Mouse (Mus musculus): ENCODE data around the gene Eif5.

Gene Eif5

DNA sequence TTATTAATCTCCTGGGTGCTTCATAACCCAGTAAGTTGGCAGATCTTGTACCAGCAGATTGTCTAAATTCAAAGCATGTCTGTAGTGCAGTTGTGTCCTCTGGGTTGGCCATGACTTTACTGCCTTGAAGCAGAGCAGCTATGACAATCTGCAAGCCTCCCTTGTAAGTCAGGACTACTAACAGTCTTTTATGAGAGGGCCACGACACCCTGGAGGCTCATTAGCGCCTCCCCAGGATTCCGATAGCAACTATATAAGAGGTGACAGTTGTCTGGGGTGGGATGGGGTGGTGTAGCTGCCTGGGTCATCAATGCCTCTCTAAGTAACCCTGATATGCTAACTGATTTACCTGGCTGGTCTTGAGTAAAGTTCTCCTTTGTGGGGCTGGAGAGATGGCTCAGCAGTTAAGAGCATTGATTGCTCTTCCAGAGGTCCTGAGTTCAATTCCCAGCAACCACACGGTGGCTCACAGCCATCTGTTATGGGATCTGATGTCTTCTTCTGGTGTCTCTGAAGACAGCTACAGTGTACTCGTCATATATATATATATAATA lies 25.3 kb downstream of the Eif5 start:
- peak; percentile 64 for DNase-seq (ENCODE audit: low read depth, low spot score)

- no peak for DNase-seq (ENCODE audit: low read depth, low spot score)
Measured at GRCm38 (mm10) chr12:111565363-111565762, 27.5 kb downstream of the Eif5 start.

GRCm38 (mm10) chr12:111568836-111569235 lies 31.0 kb downstream of the Eif5 start:
- peak; percentile 56 for DNase-seq (ENCODE audit: low read depth, low spot score)

DNA sequence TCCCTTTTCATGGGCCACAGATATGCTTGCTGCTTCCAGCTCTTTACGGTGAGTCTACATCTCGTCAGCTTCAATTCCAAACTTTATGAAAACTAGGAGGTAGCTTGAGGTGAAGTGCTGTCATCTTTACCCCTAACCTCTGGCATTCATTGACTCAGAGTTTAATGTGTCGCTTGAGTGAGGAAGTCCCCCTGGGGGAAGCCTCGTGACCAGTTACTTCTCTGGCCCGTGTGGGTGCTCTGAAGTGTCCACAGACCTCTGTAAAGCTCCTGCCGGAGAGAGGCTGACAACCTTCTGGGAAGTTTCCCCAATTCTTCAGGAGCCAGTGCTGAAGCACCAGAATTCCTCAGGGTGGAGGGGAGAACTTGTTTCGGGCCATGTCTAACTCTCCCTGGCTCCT lies 34.6 kb downstream of the Eif5 start:
- no peak for DNase-seq (ENCODE audit: low read depth, low spot score)

DNA sequence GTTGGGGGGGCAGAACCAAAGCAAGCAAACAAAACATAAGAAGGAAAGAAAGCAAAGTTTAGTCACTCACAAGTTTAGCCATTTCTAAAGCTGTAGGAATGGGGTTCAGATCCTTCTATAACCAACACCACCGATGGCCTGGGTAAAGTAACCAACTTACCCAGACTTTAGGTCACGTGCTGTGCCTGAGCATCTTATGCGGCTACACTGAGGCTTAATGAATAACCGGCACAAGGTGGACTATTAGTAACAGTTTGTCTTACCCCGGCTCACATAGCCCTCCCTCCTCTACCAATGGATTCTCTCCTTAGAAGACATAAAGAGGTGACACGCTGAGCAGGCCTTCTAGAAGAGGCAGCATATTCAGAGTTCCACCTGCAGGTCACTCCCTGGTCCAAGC lies 35.5 kb downstream of the Eif5 start:
- DNase-seq (ENCODE audit: low read depth, low spot score): no peak

- peak; percentile 94 for DNase-seq (ENCODE audit: low read depth, low spot score)
Measured at GRCm38 (mm10) chr12:111574074-111574886, 36.5 kb downstream of the Eif5 start, which contains the start of gene Mark3. Gene Mark3 (plus strand): TSS chr12:111574523.

DNA sequence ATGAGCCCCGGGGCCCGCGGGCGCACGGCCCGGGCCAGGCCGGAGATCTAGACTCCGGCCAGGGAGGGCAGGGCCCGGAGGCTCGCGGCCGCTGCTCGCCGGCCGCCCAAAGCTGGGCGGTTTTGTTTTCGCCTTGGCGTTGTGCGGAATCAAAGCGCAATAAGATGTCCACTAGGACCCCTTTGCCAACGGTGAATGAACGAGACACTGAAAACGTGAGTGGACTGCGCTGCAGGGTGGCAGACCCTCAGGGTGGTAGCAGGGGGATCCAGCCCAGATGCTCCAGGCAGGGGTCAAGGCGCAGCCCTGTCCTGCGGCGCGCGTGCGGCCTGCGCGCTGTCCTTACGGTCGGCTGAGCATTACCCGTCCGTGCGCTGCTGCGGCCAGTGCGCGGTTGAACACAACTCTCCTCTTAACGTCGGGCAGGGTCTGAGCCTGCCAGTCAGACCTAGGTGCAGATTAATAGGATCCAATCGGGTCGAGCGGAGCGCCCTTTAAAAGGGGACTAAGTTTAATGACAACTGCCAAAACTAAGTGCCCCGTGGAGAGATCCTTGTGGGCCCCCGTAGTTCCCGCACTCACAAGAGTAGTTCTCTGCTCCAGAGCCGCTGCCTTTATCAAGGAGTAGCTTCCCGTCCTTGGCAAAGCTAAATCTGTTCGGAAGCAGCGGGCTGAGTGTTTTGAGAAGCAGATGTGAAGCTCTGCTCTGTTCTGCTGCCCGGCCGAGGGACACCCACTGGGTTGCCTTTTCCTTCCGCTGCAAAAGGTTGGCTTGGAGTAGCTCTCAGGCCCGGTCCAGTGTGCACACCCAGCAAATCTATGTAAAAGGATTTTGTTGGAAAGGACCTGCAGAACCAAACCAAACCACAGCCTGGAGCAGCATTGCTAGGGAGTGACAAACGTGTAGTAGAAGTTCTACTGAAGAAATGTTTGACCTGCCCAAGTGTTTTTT lies 37.3 kb downstream of the Eif5 start:
- DNase-seq (ENCODE audit: low read depth, low spot score): peak; percentile 47

GRCm38 (mm10) chr12:111583058-111583457 lies 45.2 kb downstream of the Eif5 start:
- DNase-seq (ENCODE audit: low read depth, low spot score): no peak

- DNase-seq (ENCODE audit: low read depth, low spot score): no peak
Measured at GRCm38 (mm10) chr12:111584401-111584800, 46.6 kb downstream of the Eif5 start.

DNA sequence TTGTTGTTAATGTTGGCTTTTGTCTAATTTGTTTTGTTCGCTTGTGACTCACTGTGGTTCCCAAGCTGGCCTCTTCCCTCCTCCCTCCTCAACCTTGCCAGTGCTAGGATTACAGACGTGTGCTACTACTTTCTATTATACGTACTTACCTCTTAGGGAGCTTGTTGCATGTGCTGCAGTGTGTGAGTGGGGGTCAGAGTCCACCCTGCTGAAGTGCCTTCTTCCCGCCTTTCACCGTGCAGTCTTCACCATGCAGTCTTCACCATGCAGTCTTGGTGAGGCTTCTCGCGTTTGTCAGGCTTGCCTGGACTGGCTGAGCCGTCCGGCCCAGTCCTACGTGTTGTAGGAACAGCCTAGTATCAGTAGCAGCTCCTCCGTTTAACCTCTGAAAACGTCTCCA lies 49.4 kb downstream of the Eif5 start:
- no peak for DNase-seq (ENCODE audit: low read depth, low spot score)

- DNase-seq (ENCODE audit: low read depth, low spot score): no peak
Measured at GRCm38 (mm10) chr12:111592407-111593021, 54.7 kb downstream of the Eif5 start.

- DNase-seq (ENCODE audit: low read depth, low spot score): no peak
Measured at GRCm38 (mm10) chr12:111593775-111594174, 56.0 kb downstream of the Eif5 start.

Data from ES-CJ7 (cell line).